Mouse (Mus musculus) lung, adult 2 months (tissue): ENCODE measurements around the gene Ppih.

Experiments
- CTCF ChIP-seq: fragments of 200-500 bp; IDR thresholded peaks from 2 replicates; pipeline ENCODE4 v1.5.1; 2011; ENCODE audit warnings: mild to moderate bottlenecking, low read length, control low read depth; ENCODE audit not compliant: insufficient read depth
- POLR2A ChIP-seq: fragments of 200-500 bp; IDR thresholded peaks from 2 replicates; pipeline ENCODE4 v1.6.1; 2011; ENCODE audit warnings: low read depth, mild to moderate bottlenecking, control low read depth, low read length, borderline replicate concordance; ENCODE audit errors: extremely low read depth

- no peak for TF ChIP-seq CTCF
- no peak for TF ChIP-seq POLR2A
Measured at GRCm38 (mm10) chr4:119263459-119263858, 56.9 kb downstream of the Ppih start.
